Mouse (Mus musculus): ENCODE data around the gene Inpp5a.

GRCm38 (mm10) chr7:139479077-139479476 lies 90.2 kb downstream of the Inpp5a start:
- no peak for TF ChIP-seq CTCF (IDR thresholded peaks at IDR 0.05; ENCODE audit: control insufficient read depth, insufficient read depth, insufficient replicate concordance, low read depth, low read length)
- TF ChIP-seq POLR2A (IDR thresholded peaks at IDR 0.05; ENCODE audit: control insufficient read depth, low read depth, low read length), result no peak
